Mouse (Mus musculus) lung, adult 2 months (tissue): Measurements from ENCODE around the gene Rgs9.

Source experiments
- CTCF ChIP-seq: fragments of 200-500 bp; IDR thresholded peaks from 2 replicates; pipeline ENCODE4 v1.5.1; 2011; ENCODE audit warnings: mild to moderate bottlenecking, low read length, control low read depth; ENCODE audit not compliant: insufficient read depth
- POLR2A ChIP-seq: fragments of 200-500 bp; IDR thresholded peaks from 2 replicates; pipeline ENCODE4 v1.6.1; 2011; ENCODE audit warnings: low read depth, mild to moderate bottlenecking, control low read depth, low read length, borderline replicate concordance; ENCODE audit errors: extremely low read depth

DNA sequence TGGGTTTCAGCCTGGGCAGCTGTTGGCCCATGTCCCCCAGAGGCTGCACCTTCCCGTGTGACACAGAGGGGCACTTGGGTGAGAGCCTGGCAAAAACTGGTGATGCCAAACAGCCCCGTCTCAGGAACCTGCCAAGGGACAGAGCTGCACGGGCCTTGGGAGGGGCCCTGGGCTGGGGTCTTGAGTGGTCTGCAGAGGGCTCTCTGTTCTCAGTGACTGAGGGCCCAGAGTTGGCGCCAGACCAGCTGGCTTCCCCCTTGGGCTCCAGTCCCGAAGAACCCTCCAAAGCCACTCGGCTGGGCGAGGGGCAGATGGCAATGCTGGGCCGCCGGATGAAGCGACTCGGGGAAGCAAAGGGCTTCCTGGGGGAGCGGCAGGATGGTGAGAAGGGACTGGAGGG, 70.8 kb downstream of the Rgs9 start:
- no peak for TF ChIP-seq POLR2A
- no peak for TF ChIP-seq CTCF
